Mouse (Mus musculus) thymus, postnatal 14 days (tissue): Measurements from ENCODE around the gene Fam234a.
"Not testable (repeated sequence)": the region's sequence is repeated elsewhere in the genome, so short reads cannot be mapped to it uniquely, and the experiment has no call there.

ENCODE experiments used
- DNase-seq: peaks from one replicate; pipeline ENCODE4 v3.0.0; 2021

Gene Fam234a

GRCm38 (mm10) chr17:26244101-26244841 lies at the start of gene Fam234a:
Fam234a (minus strand) TSS chr17:26244242.
- peak; percentile 92 for DNase-seq

GRCm38 (mm10) chr17:26289475-26289874 lies 45.4 kb upstream of the Fam234a start:
- no peak for DNase-seq

GRCm38 (mm10) chr17:26286199-26286955 lies 42.3 kb upstream of the Fam234a start:
- no peak for DNase-seq

GRCm38 (mm10) chr17:26276711-26277110 lies 32.7 kb upstream of the Fam234a start:
- DNase-seq: peak; percentile 57

GRCm38 (mm10) chr17:26275933-26276332 lies 31.9 kb upstream of the Fam234a start:
- DNase-seq: no peak

GRCm38 (mm10) chr17:26272586-26272985 lies 28.5 kb upstream of the Fam234a start:
- DNase-seq: no peak

GRCm38 (mm10) chr17:26269577-26269976 lies 25.5 kb upstream of the Fam234a start:
- not testable (repeated sequence) for DNase-seq

DNA sequence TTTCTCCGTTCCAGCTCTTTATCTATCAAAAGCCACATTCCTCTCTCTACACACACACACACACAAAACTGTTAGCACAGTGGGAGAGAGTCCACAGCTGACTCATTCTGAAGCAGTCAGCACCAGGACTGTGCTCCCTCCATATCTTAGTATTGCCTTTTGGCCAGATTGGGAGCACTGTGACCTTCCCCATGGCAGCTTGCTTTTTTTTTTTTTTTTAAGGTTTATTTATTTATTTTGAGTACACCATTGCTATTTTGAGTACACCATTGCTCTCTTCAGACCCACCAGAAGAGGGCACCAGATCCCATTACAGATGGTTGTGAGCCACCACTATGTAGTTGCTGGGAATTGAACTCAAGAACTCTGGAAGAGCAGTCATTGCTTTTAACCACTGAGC lies 24.8 kb upstream of the Fam234a start:
- no peak for DNase-seq

GRCm38 (mm10) chr17:26262384-26262783 lies 18.3 kb upstream of the Fam234a start:
- DNase-seq: no peak

- DNase-seq: no peak
Observed at GRCm38 (mm10) chr17:26261826-26262225, 17.8 kb upstream of the Fam234a start.

DNA sequence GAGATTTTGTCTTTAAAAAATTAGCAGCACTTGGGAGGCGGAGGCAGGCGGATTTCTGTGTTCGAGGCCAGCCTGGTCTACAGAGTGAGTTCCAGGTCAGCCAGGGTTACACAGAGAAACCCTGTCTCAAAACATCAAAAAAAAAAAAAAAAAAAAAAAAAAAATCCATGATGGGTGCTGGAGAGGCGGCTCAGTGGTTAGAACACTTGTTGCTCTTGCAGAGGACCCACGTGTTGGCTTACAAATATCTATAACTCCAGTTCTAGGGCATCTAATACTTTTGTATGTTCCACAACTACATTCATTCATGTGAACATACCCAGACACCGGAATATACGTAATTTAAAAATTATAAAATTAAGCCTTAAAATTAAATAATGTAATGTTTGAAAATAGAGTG lies 11.3 kb upstream of the Fam234a start:
- DNase-seq: no peak

DNA sequence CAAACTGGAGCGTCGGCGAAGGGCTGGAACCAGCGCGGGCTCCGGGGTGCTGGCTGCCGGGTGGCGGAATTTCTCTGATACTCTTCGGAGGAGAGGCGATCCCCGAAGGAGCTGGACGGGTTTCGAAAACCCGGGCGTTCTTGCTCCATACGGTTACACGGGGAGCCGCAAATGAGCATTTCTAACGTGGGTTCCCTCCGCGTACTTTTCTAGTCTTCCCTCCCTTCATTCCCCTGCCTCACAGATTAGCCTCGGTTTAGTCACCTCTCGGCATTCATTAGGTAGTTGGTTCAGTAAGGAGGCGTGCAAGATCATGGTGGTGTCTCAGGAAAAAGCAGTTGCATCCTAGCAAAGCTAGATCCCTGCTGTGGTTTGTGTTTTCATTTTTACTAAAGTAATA lies 9.4 kb upstream of the Fam234a start:
- no peak for DNase-seq

DNA sequence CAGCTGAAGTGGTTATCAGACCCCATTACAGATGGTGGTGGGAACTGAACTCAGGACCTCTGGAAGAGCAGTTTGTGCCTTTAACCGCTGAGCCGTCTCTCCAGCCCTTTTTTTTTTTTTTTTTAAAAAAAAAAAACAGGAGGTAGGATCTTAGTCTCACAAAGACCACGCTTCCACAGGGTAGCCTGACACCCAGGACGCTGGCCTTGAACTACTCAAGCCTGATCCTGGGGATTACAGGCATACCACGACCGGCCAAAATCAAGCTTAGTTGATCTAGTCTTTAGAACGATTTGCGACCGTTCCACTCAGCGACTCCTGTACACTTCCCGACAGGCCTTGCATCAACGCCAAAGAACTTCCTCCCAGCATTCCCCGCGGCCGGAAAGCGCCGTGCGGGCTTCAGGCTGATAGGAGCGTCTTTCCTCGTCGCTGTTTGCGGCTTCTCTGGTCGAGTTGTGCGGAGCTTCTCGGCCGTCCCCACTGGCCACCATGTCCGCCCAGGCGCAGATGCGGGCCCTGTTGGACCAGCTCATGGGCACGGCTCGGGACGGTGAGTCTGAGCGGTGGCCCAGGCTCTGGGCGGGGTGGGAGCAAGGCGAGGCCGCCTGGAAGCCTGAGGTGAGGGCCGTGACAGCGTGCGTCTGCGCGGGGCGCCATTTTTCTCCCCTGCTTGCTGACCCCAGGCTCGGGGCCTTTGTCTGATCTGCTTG lies 8.7 kb upstream of the Fam234a start, which contains the start of gene Luc7l:
Gene Luc7l (plus strand): TSS at position 358 of the 713 bp plus-strand sequence.
- peak; percentile 91 for DNase-seq

- no peak for DNase-seq
Observed at GRCm38 (mm10) chr17:26251886-26252538, 8.0 kb upstream of the Fam234a start.

- DNase-seq: peak; percentile 66
Observed at GRCm38 (mm10) chr17:26243471-26244100, 456 bp downstream of the Fam234a start.

DNA sequence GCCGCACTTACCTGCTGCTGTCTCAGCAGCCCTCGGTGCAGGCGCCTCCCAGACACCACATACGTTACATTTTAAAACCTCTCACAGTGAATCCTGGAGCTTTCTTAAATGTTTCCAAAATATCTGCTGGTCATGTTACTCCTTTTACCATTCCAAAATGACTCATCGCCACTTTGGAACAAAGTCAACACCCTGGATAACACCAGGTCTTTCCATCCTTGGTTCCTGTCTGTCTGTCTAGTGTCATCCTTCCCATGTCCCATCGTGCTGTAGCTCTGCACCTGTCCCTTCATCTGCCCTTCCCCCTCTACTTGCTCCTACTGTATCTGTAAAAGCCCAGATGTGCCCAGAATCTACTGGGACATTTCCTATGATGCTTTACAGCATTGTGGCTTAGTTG lies 3.1 kb downstream of the Fam234a start:
- no peak for DNase-seq

- no peak for DNase-seq
Observed at GRCm38 (mm10) chr17:26240120-26240790, 3.8 kb downstream of the Fam234a start.

DNA sequence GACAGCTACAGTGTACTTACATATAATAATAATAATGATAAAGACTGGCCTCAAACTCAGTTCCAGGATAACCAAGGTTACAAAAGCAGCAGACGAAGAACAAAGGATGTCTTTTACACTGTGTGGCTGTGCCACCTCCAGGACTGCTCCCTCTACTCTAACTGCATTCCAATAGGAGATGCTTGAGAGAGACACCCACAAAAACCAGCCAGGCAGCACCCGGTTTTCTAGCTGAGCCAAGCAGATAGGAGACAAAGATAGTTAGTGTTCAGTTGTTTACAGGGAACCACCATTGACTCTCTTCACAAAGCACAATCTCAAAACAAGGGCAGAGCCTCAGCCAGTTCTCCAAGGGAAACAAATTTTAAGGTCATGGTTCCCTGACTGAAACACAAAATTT lies 4.5 kb downstream of the Fam234a start:
- no peak for DNase-seq

- no peak for DNase-seq
Observed at GRCm38 (mm10) chr17:26237667-26238066, 6.4 kb downstream of the Fam234a start.

DNA sequence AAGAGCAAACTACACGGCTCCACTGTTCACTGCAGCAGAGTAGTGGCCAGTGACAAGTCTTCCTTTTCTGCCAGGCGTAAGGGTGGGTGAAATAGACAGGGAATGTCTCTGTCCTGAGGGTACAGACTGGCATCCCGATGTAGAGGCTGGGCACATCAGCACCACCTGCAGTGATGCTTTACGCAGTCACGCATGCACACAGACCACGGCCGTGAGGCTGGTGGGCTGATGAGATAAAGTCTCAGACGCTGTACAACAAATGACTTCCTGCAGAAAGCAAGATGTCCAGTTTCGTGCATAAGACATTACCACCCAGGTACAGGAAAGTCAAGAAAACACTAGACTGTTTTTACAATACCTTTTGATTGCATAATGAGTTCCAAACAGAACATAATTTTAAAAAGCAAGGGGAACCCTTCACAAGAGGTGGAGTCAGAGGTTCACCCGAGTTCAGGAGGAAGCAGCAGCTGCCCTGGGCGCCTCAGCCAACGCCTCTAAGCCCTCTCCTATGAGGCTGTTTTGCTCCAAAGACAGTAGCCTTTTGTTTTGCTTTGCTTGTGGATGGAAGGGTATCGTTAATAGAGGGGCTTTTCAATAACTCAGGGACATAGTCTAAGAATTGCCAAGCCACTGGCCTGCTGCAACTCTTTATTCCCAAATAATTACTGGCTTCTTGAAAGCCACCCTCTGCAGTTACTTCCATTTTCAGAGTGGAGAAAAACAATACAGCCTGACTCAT lies 8.8 kb downstream of the Fam234a start:
- DNase-seq: no peak

- DNase-seq: no peak
Observed at GRCm38 (mm10) chr17:26234386-26234785, 9.7 kb downstream of the Fam234a start.
